Mouse (Mus musculus) MEL (cell line): ENCODE data around the gene Trim56.

Experiments
- CTCF ChIP-seq, 3 experiments: IDR thresholded peaks in 2 of 3; conservative IDR thresholded peaks in 1 of 3; 2 replicates each; pipeline ENCODE4 v1.5.1; 2011 to 2012; ENCODE audit warnings: low read length in 3 of 3, low read depth in 2 of 3, mild to moderate bottlenecking in 2 of 3, improper control_type of control experiment in 1 of 3, inconsistent platforms in 1 of 3, mixed read lengths in 1 of 3, moderate library complexity in 1 of 3; ENCODE audit not compliant: control insufficient read depth in 1 of 3, insufficient read depth in 1 of 3, poor library complexity in 1 of 3, severe bottlenecking in 1 of 3
- E2F4 ChIP-seq: IDR thresholded peaks from 2 replicates; pipeline ENCODE4 v1.6.1; 2011; ENCODE audit warnings: low read depth, low read length, improper control_type of control experiment, borderline replicate concordance
- ELF1 ChIP-seq: IDR thresholded peaks from 2 replicates; pipeline ENCODE4 v1.6.1; 2014; ENCODE audit warnings: low read depth, mild to moderate bottlenecking, inconsistent platforms, low read length, improper control_type of control experiment, moderate library complexity
- GABPA ChIP-seq: IDR thresholded peaks from 2 replicates; pipeline ENCODE4 v1.6.1; 2012; ENCODE audit warnings: low read depth, mild to moderate bottlenecking, inconsistent platforms, low read length, improper control_type of control experiment, moderate library complexity
- GATA1 ChIP-seq: IDR thresholded peaks from 2 replicates; pipeline ENCODE4 v1.6.1; 2011; ENCODE audit warnings: low read depth, low read length, improper control_type of control experiment
- MAX ChIP-seq: IDR thresholded peaks from 2 replicates; pipeline ENCODE4 v1.6.1; 2011; ENCODE audit warnings: low read length, improper control_type of control experiment
- ZC3H11A ChIP-seq: IDR thresholded peaks from 2 replicates; pipeline ENCODE4 v1.6.1; 2012; ENCODE audit warnings: low read depth, mild to moderate bottlenecking, inconsistent platforms, low read length, improper control_type of control experiment
- ZKSCAN1 ChIP-seq: IDR thresholded peaks from 2 replicates; pipeline ENCODE4 v1.6.1; 2012; ENCODE audit warnings: low read depth, mild to moderate bottlenecking, inconsistent platforms, low read length, improper control_type of control experiment, moderate library complexity

DNA sequence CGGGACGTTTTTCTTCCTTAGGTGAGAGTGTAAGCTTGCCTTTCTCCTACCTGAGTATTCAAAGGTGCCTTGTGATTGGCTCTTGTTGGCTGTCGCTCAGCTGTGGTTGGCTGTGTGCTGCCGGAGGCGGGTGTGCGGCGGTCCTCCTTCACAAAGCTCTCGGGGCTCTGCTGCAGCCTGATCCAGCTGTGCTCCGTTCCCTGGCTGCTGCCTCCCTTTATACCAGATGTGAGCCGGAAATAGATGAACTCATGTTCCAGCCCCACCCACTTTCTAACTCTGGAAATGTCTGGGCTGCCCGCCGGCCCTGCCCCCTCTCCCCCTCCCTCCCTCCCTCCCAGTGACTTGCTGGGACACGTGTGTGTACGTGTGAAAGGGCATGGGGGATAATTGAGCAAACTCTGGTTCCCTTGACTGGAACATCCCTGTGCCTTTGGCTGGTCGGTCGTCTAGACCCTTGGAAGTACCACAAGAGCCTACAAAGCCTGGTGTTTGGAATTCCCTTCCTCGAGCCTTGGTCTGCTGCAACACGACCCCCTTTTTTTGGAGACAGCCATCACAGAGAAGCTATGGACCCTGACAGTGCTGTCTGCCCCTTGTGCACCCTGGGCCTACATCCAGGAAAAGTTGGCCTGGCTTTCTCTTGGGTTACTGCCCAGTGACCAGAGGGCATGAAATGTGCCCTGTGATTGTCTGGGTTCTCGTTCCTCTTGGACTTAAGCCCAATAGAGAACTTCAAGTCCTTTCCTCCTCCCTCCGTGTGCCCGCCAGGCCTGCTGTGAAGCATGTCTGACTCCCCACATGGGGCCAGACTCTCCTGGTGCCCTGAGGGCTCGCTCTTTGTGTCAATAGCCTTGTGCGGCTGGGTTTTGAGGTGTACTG lies 43.7 kb downstream of the Trim56 start, which contains the start of gene Serpine1:
- TF ChIP-seq ZC3H11A (no peak), CTCF (IDR thresholded peaks at IDR 0.05 in 2 of 3, conservative IDR thresholded peaks at IDR 0.05 in 1 of 3; ENCODE audit: control insufficient read depth in 1 of 3, insufficient read depth in 1 of 3, low read depth in 2 of 3, low read length in 3 of 3, poor library complexity in 1 of 3, severe bottlenecking in 1 of 3) (no peak), E2F4 (no peak), GABPA (no peak), MAX (no peak), GATA1 (no peak), ELF1 (no peak), ZKSCAN1 (no peak)
